Mouse (Mus musculus): ENCODE data around the gene Irf2. TPM values are rescaled to one million over a fixed set of nuclear protein-coding genes. Genes with fewer than 3 reads are reported as not detected.

The Irf2 gene
- polyA plus RNA-seq, 1 experiment from 2014 or later: 11.0 TPM

- DNase-seq (ENCODE audit: low spot score) (no peak), ATAC-seq (ENCODE audit: low FRiP score) (no peak)
- Histone ChIP-seq H3K27ac (no peak overlapping the region), H3K36me3 (replicated peaks; ENCODE audit: control insufficient read depth, insufficient read depth) (peaks cover 17% of the 10 kb centered on the region; the same call in 1 of the 2 replicates), H3K9ac (no peak overlapping the region), H3K4me2 (replicated peaks) (no peak overlapping the region), H3K27me3 (ENCODE audit: control insufficient read depth, insufficient read depth, low read length) (no peaks in the 10 kb centered on the region), H3K4me1 (replicated peaks; ENCODE audit: control insufficient read depth, insufficient read depth, low read length) (no peaks in the 10 kb centered on the region), H3K4me3 (replicated peaks; ENCODE audit: low read length) (no peak overlapping the region), H3K9me3 (ENCODE audit: control insufficient read depth, low read length) (no peaks in the 10 kb centered on the region)
- 87% methylated on average over 5 of the region's 5 CpGs for WGBS
These were observed 98.5 kb downstream of the Irf2 start for GRCm38 (mm10) chr8:46838052-46838451.

GRCm38 (mm10) chr8:46840390-46840789 lies 100.9 kb downstream of the Irf2 start:
- ATAC-seq (ENCODE audit: low FRiP score): no peak
- Histone ChIP-seq H3K27me3 (ENCODE audit: control insufficient read depth, insufficient read depth, low read length) (no peaks in the 10 kb centered on the region), H3K4me1 (replicated peaks; ENCODE audit: control insufficient read depth, insufficient read depth, low read length) (no peaks in the 10 kb centered on the region), H3K9ac (no peak overlapping the region), H3K9me3 (ENCODE audit: control insufficient read depth, low read length) (no peaks in the 10 kb centered on the region), H3K4me2 (replicated peaks) (no peak overlapping the region), H3K4me3 (replicated peaks; ENCODE audit: low read length) (no peak overlapping the region), H3K36me3 (replicated peaks; ENCODE audit: control insufficient read depth, insufficient read depth) (peaks cover 17% of the 10 kb centered on the region; the same call in 1 of the 2 replicates), H3K27ac (no peak overlapping the region)
- WGBS: 95% methylated on average over 4 of the region's 4 CpGs
- DNase-seq (ENCODE audit: low spot score): no peak

- H3K4me3 ChIP-seq (replicated peaks; ENCODE audit: low read length): no peak overlapping the region
- no peak overlapping the region for H3K27ac ChIP-seq
- H3K36me3 ChIP-seq (replicated peaks; ENCODE audit: control insufficient read depth, insufficient read depth): peaks cover 18% of the 10 kb centered on the region; the same call in 1 of the 2 replicates
- no peak overlapping the region for H3K9ac ChIP-seq
- ATAC-seq (ENCODE audit: low FRiP score) (no peak), DNase-seq (ENCODE audit: low spot score) (no peak)
- H3K27me3 ChIP-seq (ENCODE audit: control insufficient read depth, insufficient read depth, low read length): no peaks in the 10 kb centered on the region
- no peaks in the 10 kb centered on the region for H3K9me3 ChIP-seq (ENCODE audit: control insufficient read depth, low read length)
- H3K4me1 ChIP-seq (replicated peaks; ENCODE audit: control insufficient read depth, insufficient read depth, low read length): no peaks in the 10 kb centered on the region
- WGBS: 87% methylated on average over 10 of the region's 10 CpGs
- H3K4me2 ChIP-seq (replicated peaks): no peak overlapping the region
These were observed 101.3 kb downstream of the Irf2 start for GRCm38 (mm10) chr8:46840791-46841190.

GRCm38 (mm10) chr8:46842676-46843181 lies 103.2 kb downstream of the Irf2 start:
- Histone ChIP-seq H3K4me3 (replicated peaks; ENCODE audit: low read length) (no peak overlapping the region), H3K4me1 (replicated peaks; ENCODE audit: control insufficient read depth, insufficient read depth, low read length) (no peaks in the 10 kb centered on the region), H3K27me3 (ENCODE audit: control insufficient read depth, insufficient read depth, low read length) (no peaks in the 10 kb centered on the region), H3K9me3 (ENCODE audit: control insufficient read depth, low read length) (no peaks in the 10 kb centered on the region), H3K27ac (no peak overlapping the region), H3K9ac (no peak overlapping the region), H3K36me3 (replicated peaks; ENCODE audit: control insufficient read depth, insufficient read depth) (peaks cover 19% of the 10 kb centered on the region; the same call in 1 of the 2 replicates), H3K4me2 (replicated peaks) (no peak overlapping the region)
- DNase-seq (ENCODE audit: low spot score): no peak
- WGBS: 76% methylated on average over 5 of the region's 5 CpGs
- no peak for ATAC-seq (ENCODE audit: low FRiP score)

- peaks cover 12% of the 10 kb centered on the region; the same call in 1 of the 2 replicates for H3K36me3 ChIP-seq (replicated peaks; ENCODE audit: control insufficient read depth, insufficient read depth)
- 95% methylated on average over 4 of the region's 4 CpGs for WGBS
- no peak overlapping the region for H3K4me3 ChIP-seq (replicated peaks; ENCODE audit: low read length)
- H3K27ac ChIP-seq: no peak overlapping the region
- DNase-seq (ENCODE audit: low spot score) (no peak), ATAC-seq (ENCODE audit: low FRiP score) (no peak)
- no peaks in the 10 kb centered on the region for H3K27me3 ChIP-seq (ENCODE audit: control insufficient read depth, insufficient read depth, low read length)
- H3K4me1 ChIP-seq (replicated peaks; ENCODE audit: control insufficient read depth, insufficient read depth, low read length): no peaks in the 10 kb centered on the region
- H3K9ac ChIP-seq: no peak overlapping the region
- no peaks in the 10 kb centered on the region for H3K9me3 ChIP-seq (ENCODE audit: control insufficient read depth, low read length)
- H3K4me2 ChIP-seq (replicated peaks): no peak overlapping the region
These were observed 104.3 kb downstream of the Irf2 start for GRCm38 (mm10) chr8:46843855-46844254.

- no peaks in the 10 kb centered on the region for H3K9me3 ChIP-seq (ENCODE audit: control insufficient read depth, low read length)
- peak overlapping the region; percentile 20; the same call in 1 of the 2 replicates for H3K27ac ChIP-seq
- H3K36me3 ChIP-seq (replicated peaks; ENCODE audit: control insufficient read depth, insufficient read depth): peaks cover 6% of the 10 kb centered on the region; the same call in 1 of the 2 replicates
- 92% methylated on average over 3 of the region's 3 CpGs for WGBS
- no peak for DNase-seq (ENCODE audit: low spot score)
- no peaks in the 10 kb centered on the region for H3K4me1 ChIP-seq (replicated peaks; ENCODE audit: control insufficient read depth, insufficient read depth, low read length)
- no peaks in the 10 kb centered on the region for H3K27me3 ChIP-seq (ENCODE audit: control insufficient read depth, insufficient read depth, low read length)
- ATAC-seq (ENCODE audit: low FRiP score): no peak
- no peak overlapping the region for H3K4me2 ChIP-seq (replicated peaks)
- no peak overlapping the region for H3K9ac ChIP-seq
- H3K4me3 ChIP-seq (replicated peaks; ENCODE audit: low read length): no peak overlapping the region
These were observed 104.9 kb downstream of the Irf2 start for GRCm38 (mm10) chr8:46844371-46844973.

GRCm38 (mm10) chr8:46844974-46845774 lies 105.6 kb downstream of the Irf2 start:
- WGBS: 73% methylated on average over 7 of the region's 7 CpGs
- H3K36me3 ChIP-seq (replicated peaks; ENCODE audit: control insufficient read depth, insufficient read depth): peaks cover 4% of the 10 kb centered on the region; the same call in 1 of the 2 replicates
- H3K4me3 ChIP-seq (replicated peaks; ENCODE audit: low read length): no peak overlapping the region
- H3K4me1 ChIP-seq (replicated peaks; ENCODE audit: control insufficient read depth, insufficient read depth, low read length): no peaks in the 10 kb centered on the region
- no peaks in the 10 kb centered on the region for H3K9me3 ChIP-seq (ENCODE audit: control insufficient read depth, low read length)
- H3K27ac ChIP-seq: 0 out of 2 replicates have a peak overlapping the region, but pooled peaks have one; percentile 20
- DNase-seq (ENCODE audit: low spot score) (no peak), ATAC-seq (ENCODE audit: low FRiP score) (no peak)
- H3K27me3 ChIP-seq (ENCODE audit: control insufficient read depth, insufficient read depth, low read length): no peaks in the 10 kb centered on the region
- no peak overlapping the region for H3K4me2 ChIP-seq (replicated peaks)
- H3K9ac ChIP-seq: no peak overlapping the region

DNA sequence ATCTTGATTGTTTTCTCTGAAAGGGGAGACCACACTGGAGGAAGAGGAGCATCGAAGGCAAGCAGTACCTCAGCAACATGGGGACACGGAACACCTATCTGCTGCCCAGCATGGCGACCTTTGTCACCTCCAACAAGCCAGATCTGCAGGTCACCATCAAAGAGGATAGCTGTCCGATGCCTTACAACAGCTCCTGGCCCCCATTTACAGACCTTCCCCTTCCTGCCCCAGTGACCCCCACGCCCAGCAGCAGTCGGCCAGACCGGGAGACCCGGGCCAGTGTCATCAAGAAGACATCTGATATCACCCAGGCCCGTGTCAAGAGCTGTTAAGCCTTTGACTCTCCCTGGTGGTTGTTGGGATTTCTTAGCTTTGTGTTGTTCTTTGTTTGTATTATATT lies 106.4 kb downstream of the Irf2 start:
- DNase-seq (ENCODE audit: low spot score) (no peak), ATAC-seq (ENCODE audit: low FRiP score) (no peak)
- Histone ChIP-seq H3K9me3 (ENCODE audit: control insufficient read depth, low read length) (no peaks in the 10 kb centered on the region), H3K9ac (no peak overlapping the region), H3K27ac (no peak overlapping the region), H3K4me3 (replicated peaks; ENCODE audit: low read length) (no peak overlapping the region), H3K4me1 (replicated peaks; ENCODE audit: control insufficient read depth, insufficient read depth, low read length) (no peaks in the 10 kb centered on the region), H3K4me2 (replicated peaks) (no peak overlapping the region), H3K27me3 (ENCODE audit: control insufficient read depth, insufficient read depth, low read length) (no peaks in the 10 kb centered on the region), H3K36me3 (replicated peaks; ENCODE audit: control insufficient read depth, insufficient read depth) (peaks cover 4% of the 10 kb centered on the region; the same call in 1 of the 2 replicates)
- WGBS: 88% methylated on average over 9 of the region's 9 CpGs

- Histone ChIP-seq H3K27ac (no peak overlapping the region), H3K4me3 (replicated peaks; ENCODE audit: low read length) (no peak overlapping the region), H3K36me3 (replicated peaks; ENCODE audit: control insufficient read depth, insufficient read depth) (peaks cover 4% of the 10 kb centered on the region; the same call in 1 of the 2 replicates), H3K4me2 (replicated peaks) (no peak overlapping the region), H3K9me3 (ENCODE audit: control insufficient read depth, low read length) (no peaks in the 10 kb centered on the region), H3K9ac (no peak overlapping the region), H3K4me1 (replicated peaks; ENCODE audit: control insufficient read depth, insufficient read depth, low read length) (no peaks in the 10 kb centered on the region), H3K27me3 (ENCODE audit: control insufficient read depth, insufficient read depth, low read length) (no peaks in the 10 kb centered on the region)
- ATAC-seq (ENCODE audit: low FRiP score): no peak
- WGBS: 90% methylated on average over 5 of the region's 5 CpGs
- DNase-seq (ENCODE audit: low spot score): no peak
These were observed 107.4 kb downstream of the Irf2 start for GRCm38 (mm10) chr8:46846893-46847292.
